Mouse (Mus musculus) spleen, adult 2 months (tissue): ENCODE measurements around the gene Olfr980. TPM values are rescaled to one million over a fixed set of nuclear protein-coding genes. Genes with fewer than 3 reads are reported as not detected.
"Not testable (repeated sequence)": the region's sequence is repeated elsewhere in the genome, so short reads cannot be mapped to it uniquely, and the experiment has no call there.

ENCODE experiments used
- DNase-seq, 2 experiments: peaks; one replicate each; pipeline versions ENCODE4 v3.0.0 to v3.0.0-alpha.2; 2012 to 2021; ENCODE audit warnings: low spot score in 2 of 2, low read depth in 1 of 2
- H3K27ac ChIP-seq: fragments of 200-500 bp; 2 replicates; pipeline ENCODE4 v1.5.1; 2012; ENCODE audit warnings: low read length, inconsistent platforms; ENCODE audit not compliant: insufficient read depth
- H3K27me3 ChIP-seq: fragments of 200-500 bp; 2 replicates; pipeline ENCODE4 v1.6.1; 2012; ENCODE audit warnings: mild to moderate bottlenecking, moderate library complexity, low read length, inconsistent platforms; ENCODE audit not compliant: control insufficient read depth, insufficient read depth
- H3K36me3 ChIP-seq: fragments of 200-500 bp; 2 replicates; pipeline ENCODE4 v1.6.1; 2012; ENCODE audit warnings: mild to moderate bottlenecking, low read length, inconsistent platforms; ENCODE audit not compliant: control insufficient read depth, insufficient read depth
- H3K4me1 ChIP-seq: fragments of 200-500 bp; 2 replicates; pipeline ENCODE4 v1.6.1; 2011; ENCODE audit warnings: inconsistent platforms; ENCODE audit not compliant: control insufficient read depth, insufficient read depth, insufficient read length
- H3K4me3 ChIP-seq: fragments of 200-500 bp; 2 replicates; pipeline ENCODE4 v1.5.1; 2011; ENCODE audit warnings: mild to moderate bottlenecking, inconsistent platforms; ENCODE audit not compliant: insufficient read depth, insufficient read length; ENCODE audit errors: extremely low read depth
- CTCF ChIP-seq: fragments of 200-500 bp; IDR thresholded peaks from 2 replicates; pipeline ENCODE4 v1.5.1; 2011; ENCODE audit warnings: mild to moderate bottlenecking, inconsistent platforms; ENCODE audit not compliant: insufficient read depth, insufficient read length, insufficient replicate concordance; ENCODE audit errors: extremely low read depth
- POLR2A ChIP-seq: fragments of 200-500 bp; IDR thresholded peaks from 2 replicates; pipeline ENCODE4 v1.6.1; 2011; ENCODE audit warnings: low read depth, low read length, inconsistent platforms
- WGBS: fragments of 180-500 bp; shearing (Covaris S2); methylation state at CpG from one replicate; pipeline ENCODE4 v1.1.7; 2018; 5-methylcytosine and 5-hydroxymethylcytosine counted together
- polyA plus RNA-seq: library from polyadenylated mRNA; depleted of rRNA; stranded (reverse); fragments of >200 nt; gene quantifications from 2 replicates; pipeline ENCODE4 v1.2.3, GENCODE M21; 2012; rRNA removed

The Olfr980 gene
- not detected in 2 replicates for polyA plus RNA-seq

DNA sequence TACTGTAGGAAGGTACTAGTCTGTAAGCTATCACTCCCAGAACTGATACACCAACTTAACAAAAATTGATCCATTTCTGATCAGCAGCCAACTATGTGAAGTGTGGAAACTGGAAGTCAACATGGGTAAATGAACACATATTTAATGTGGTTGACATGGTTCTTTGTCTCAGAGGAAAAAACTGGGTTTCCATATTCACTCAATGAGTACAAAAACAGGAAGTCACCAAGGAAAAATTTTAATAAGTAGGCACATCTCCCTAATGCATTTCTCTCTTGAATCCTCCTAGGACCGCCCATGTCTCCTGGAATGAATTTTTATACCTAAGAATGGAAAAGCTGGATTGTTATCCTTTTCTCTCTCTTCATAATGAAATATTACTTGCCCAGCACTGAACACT lies at the start of gene Olfr980:
Gene Olfr980, minus strand, starts transcription at position 101 of the 400 bp plus-strand sequence.
- Histone ChIP-seq H3K36me3 (no peaks in the 10 kb centered on the region), H3K27ac (no peak within 1 kb of the TSS), H3K4me1 (no peaks in the 10 kb centered on the region), H3K27me3 (no peaks in the 10 kb centered on the region), H3K4me3 (no peak within 1 kb of the TSS)
- TF ChIP-seq POLR2A: no peak
- TF ChIP-seq CTCF: no peak
- no peak for DNase-seq
- WGBS: 85% methylated on average over 1 of the region's 1 CpGs

DNA sequence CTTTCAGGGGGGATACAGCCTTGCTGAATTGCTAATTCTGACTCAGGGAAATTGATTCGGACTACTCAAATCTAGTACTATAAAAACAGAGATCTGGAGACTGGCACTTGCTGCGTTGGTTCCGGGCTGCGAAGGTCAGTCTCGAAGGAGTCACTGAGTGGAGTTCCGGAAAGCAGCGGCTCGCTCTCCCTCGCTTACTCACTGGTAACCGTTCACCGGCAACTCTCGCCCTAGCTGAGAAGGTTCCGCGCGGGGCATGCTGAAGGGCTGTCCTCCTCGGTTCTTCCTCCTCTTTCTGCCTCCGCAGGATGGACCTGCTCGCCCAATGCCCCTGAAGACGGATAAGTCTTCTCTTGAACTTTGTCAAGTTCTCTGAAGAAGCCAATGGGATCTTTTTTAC lies 40.8 kb upstream of the Olfr980 start:
- 91% methylated on average over 19 of the region's 19 CpGs for WGBS
- TF ChIP-seq POLR2A: no peak
- no peak for TF ChIP-seq CTCF
- no peaks in the 10 kb centered on the region for H3K27me3 ChIP-seq
- H3K4me3 ChIP-seq: no peak overlapping the region
- no peaks in the 10 kb centered on the region for H3K36me3 ChIP-seq
- no peak for DNase-seq
- no peaks in the 10 kb centered on the region for H3K4me1 ChIP-seq
- H3K27ac ChIP-seq: no peak overlapping the region

DNA sequence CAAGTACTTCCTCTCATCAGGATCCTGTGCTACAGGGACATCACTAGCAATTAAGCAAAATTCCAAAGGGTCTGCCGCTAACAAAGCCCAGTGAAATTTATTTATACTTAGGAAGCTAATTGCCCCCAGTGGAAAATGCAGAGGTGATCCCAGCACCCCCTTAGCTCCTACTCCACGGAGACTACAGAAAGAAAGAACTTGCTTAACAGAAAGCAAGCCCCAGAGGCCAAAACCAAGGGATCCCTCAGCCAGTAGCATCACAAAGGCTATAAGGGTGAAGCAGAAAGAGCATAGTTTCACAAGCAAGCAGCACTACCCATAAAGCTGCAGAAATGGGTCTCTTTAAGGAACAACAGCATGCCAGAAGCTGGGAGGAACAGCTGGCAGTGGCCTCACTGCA lies 11.8 kb upstream of the Olfr980 start, which contains the start of gene Olfr981:
Gene Olfr981, plus strand, starts transcription at position 301 of the 400 bp plus-strand sequence.
- WGBS: 62% methylated on average over 2 of the region's 2 CpGs
- no peaks in the 10 kb centered on the region for H3K36me3 ChIP-seq
- no peak within 1 kb of the TSS for H3K4me3 ChIP-seq
- no peaks in the 10 kb centered on the region for H3K4me1 ChIP-seq
- TF ChIP-seq POLR2A: no peak
- TF ChIP-seq CTCF: no peak
- H3K27me3 ChIP-seq: no peaks in the 10 kb centered on the region
- no peak for DNase-seq
- no peak within 1 kb of the TSS for H3K27ac ChIP-seq

DNA sequence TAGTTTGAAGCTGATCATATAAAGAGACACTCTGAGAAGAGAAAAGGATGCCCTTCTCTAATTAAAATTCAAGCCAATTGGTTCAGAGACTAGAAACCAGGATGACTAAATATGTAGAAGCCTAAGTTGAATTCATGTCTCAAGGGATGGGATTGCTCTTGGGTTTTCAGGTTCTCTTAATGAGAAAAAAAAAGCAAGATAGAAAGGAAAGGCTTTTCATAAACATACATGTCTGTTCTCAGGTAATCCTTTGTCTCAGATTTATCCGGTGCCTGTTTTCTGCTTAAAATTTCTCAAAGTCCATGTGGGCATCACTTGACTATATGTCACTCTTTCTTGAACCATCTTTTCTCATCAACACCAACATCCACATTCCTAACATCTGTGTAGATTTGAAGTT lies 6.0 kb downstream of the Olfr980 start, which contains the start of gene Olfr979:
Gene Olfr979, minus strand, starts transcription at position 101 of the 400 bp plus-strand sequence.
- Histone ChIP-seq H3K4me1 (no peaks in the 10 kb centered on the region), H3K4me3 (no peak within 1 kb of the TSS), H3K36me3 (no peaks in the 10 kb centered on the region), H3K27me3 (no peaks in the 10 kb centered on the region), H3K27ac (no peak within 1 kb of the TSS)
- no peak for DNase-seq
- 100% methylated on average over 1 of the region's 1 CpGs for WGBS
- TF ChIP-seq POLR2A (no peak), CTCF (no peak)

DNA sequence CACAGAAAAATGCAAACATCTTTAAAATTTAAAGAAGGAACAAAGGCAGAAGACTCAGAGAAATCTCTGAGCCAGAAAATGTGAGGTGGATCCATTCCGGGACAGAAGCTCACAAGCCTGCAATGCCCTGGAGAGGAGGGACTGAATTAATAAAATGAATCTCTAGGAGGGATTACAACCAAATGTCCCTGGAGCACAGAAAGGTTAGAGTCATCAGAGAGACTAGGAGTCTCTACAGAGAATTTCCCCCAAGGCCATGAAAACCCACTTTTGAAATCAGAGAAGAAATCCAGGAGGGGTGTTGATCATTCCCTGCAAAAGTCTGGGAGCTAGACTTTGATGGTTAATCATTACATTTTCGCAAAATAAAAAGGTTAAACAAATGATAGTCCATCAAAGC lies 17.6 kb downstream of the Olfr980 start, which contains the start of gene Olfr978:
Gene Olfr978, plus strand, starts transcription at position 301 of the 400 bp plus-strand sequence.
- Histone ChIP-seq H3K36me3 (no peaks in the 10 kb centered on the region), H3K4me1 (no peaks in the 10 kb centered on the region), H3K4me3 (no peak within 1 kb of the TSS), H3K27ac (no peak within 1 kb of the TSS), H3K27me3 (no peaks in the 10 kb centered on the region)
- TF ChIP-seq POLR2A (no peak), CTCF (no peak)
- WGBS: 86% methylated on average over 2 of the region's 2 CpGs
- no peak for DNase-seq

DNA sequence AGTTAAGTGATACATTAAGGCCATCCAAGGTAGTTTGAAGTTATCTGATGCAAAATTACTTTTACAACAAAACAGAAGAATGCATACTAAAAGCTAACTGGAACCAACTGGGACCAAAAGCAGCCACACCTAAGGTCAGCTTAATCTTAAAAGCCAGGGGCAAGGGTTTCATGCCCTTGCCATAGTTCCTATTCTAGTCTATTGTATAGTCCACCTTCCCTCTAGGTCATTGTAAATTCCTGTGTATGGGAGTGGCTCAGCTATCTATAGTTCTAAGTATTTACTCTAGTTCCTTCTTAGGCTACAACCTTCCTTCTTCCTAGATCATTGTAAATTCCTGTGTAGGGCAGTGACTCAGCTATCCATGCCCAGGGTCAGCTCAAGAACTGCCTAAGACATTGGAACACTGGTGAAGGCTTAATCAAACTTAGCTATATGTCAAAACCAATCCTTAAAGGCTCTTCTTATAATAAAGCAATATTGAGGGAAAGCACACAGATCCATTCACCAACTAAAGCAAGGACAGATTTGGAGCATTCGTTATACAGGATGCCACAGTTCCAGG lies 32.7 kb downstream of the Olfr980 start:
- H3K4me1 ChIP-seq, DNase-seq, H3K36me3 ChIP-seq, H3K4me3 ChIP-seq, H3K27ac ChIP-seq, H3K27me3 ChIP-seq: not testable (repeated sequence)
- WGBS: 88% methylated on average over 1 of the region's 1 CpGs

DNA sequence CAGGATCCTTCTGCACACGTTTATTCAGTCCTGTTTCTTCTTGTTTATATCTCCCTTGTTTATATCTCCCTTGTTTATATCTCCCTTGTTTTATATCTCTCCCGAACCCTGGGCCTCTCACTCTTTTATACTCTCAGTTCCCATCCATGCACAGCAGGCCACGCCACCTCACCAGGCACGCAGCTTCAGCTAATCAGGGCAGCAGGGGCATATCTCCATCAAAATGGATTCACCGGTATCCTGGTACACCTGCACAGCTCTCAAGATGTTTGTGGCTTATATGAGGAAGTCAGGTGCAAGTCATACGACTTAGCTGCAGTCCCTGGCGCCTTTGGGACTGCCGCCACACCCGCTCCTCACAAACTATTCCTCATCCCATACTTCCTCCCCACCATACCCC lies 48.3 kb downstream of the Olfr980 start, which contains the start of gene Olfr976:
Gene Olfr976, minus strand, starts transcription at position 101 of the 400 bp plus-strand sequence.
- WGBS: 81% methylated on average over 8 of the region's 9 CpGs

More for the DNA sequence above, 48.3 kb downstream of the Olfr980 start, which contains the start of gene Olfr976:
- H3K36me3 ChIP-seq, H3K4me3 ChIP-seq, H3K27ac ChIP-seq, H3K4me1 ChIP-seq, H3K27me3 ChIP-seq, DNase-seq: not testable (repeated sequence)

Other genes with a start within 250 kb of the Olfr980 start
- gene Olfr968, start 226.3 kb downstream of the Olfr980 start, polyA plus RNA-seq: not detected in 2 replicates
- gene Olfr969, start 218.6 kb downstream of the Olfr980 start, polyA plus RNA-seq: not detected in 2 replicates
- not detected in 2 replicates for gene Olfr970, start 200.7 kb downstream of the Olfr980 start, polyA plus RNA-seq
- not detected in 2 replicates for gene Olfr971, start 172.7 kb downstream of the Olfr980 start, polyA plus RNA-seq
- not detected in 2 replicates for gene Olfr972, start 143.2 kb downstream of the Olfr980 start, polyA plus RNA-seq
- not detected in 2 replicates for gene Olfr229, start 102.2 kb downstream of the Olfr980 start, polyA plus RNA-seq
- gene Olfr974, start 72.1 kb downstream of the Olfr980 start, polyA plus RNA-seq: not detected in 2 replicates
- not detected in 2 replicates for gene Olfr975, start 57.5 kb downstream of the Olfr980 start, polyA plus RNA-seq
- not detected in 2 replicates for gene Olfr976, start 48.4 kb downstream of the Olfr980 start, polyA plus RNA-seq
- not detected in 2 replicates for gene Olfr978, start 17.5 kb downstream of the Olfr980 start, polyA plus RNA-seq
- gene Olfr979, start 6.1 kb downstream of the Olfr980 start, polyA plus RNA-seq: not detected in 2 replicates
- gene Olfr981, start 11.9 kb upstream of the Olfr980 start, polyA plus RNA-seq: not detected in 2 replicates
- not detected in 2 replicates for gene Olfr982, start 64.2 kb upstream of the Olfr980 start, polyA plus RNA-seq
- not detected in 2 replicates for gene Olfr983, start 84.0 kb upstream of the Olfr980 start, polyA plus RNA-seq
- not detected in 2 replicates for gene Olfr984, start 104.6 kb upstream of the Olfr980 start, polyA plus RNA-seq
- gene Olfr985, start 120.6 kb upstream of the Olfr980 start, polyA plus RNA-seq: not detected in 2 replicates
- gene Tmem225, start 138.5 kb upstream of the Olfr980 start, polyA plus RNA-seq: not detected in 2 replicates
- gene Olfr986, start 171.3 kb upstream of the Olfr980 start, polyA plus RNA-seq: not detected in 2 replicates
- gene Zfp202, start 182.7 kb upstream of the Olfr980 start, polyA plus RNA-seq: 0.72 and 0.74 TPM in 2 replicates